Mouse (Mus musculus) heart, postnatal 25 days (tissue): ENCODE data around the gene Olfr418. TPM values are rescaled to one million over a fixed set of nuclear protein-coding genes. Genes with fewer than 3 reads are reported as not detected.
"Not testable (repeated sequence)": the region's sequence is repeated elsewhere in the genome, so short reads cannot be mapped to it uniquely, and the experiment has no call there.

Source experiments
- DNase-seq: peaks from one replicate; pipeline ENCODE4 v3.0.0; 2022; ENCODE audit warnings: low spot score
- intact Hi-C: fragments of 180-260 bp; cut with DNase I; formaldehyde crosslinking; loops from one replicate; pipeline ENCODE4 v1.15.1; 2025
- total RNA-seq, 2 experiments: library from RNA; stranded (reverse); gene quantifications; 2 replicates each; pipeline ENCODE4 v1.2.3; 2021

Olfr418 gene
- not detected for total RNA-seq

GRCm38 (mm10) chr1:173265701-173266100, at the start of gene Olfr418:
Gene Olfr418, plus strand, starts transcription at chr1:173266001.
- intact Hi-C loops = no loop called here
- no peak for DNase-seq

- intact Hi-C loops = no loop called here
- DNase-seq = no peak
Observed at GRCm38 (mm10) chr1:173216481-173216880, 49.3 kb upstream of the Olfr418 start.

GRCm38 (mm10) chr1:173227081-173227480, 38.7 kb upstream of the Olfr418 start, which contains the start of gene Fcer1a:
Gene Fcer1a, minus strand, starts transcription at chr1:173227214.
- DNase-seq = no peak
- intact Hi-C loops = no loop called here

GRCm38 (mm10) chr1:173237004-173237403, 28.8 kb upstream of the Olfr418 start:
- DNase-seq, intact Hi-C loops: not testable (repeated sequence)

GRCm38 (mm10) chr1:173249888-173250287, 15.9 kb upstream of the Olfr418 start:
- no peak for DNase-seq
- intact Hi-C loops = no loop called here

- intact Hi-C loops = no loop called here
- no peak for DNase-seq
Observed at GRCm38 (mm10) chr1:173277677-173278076, 11.9 kb downstream of the Olfr418 start, which contains the start of gene Mptx2. Gene Mptx2, minus strand, starts transcription at chr1:173277777.

GRCm38 (mm10) chr1:173302795-173303194, 37.0 kb downstream of the Olfr418 start:
- intact Hi-C loops, DNase-seq: not testable (repeated sequence)

GRCm38 (mm10) chr1:173313535-173314050, 47.8 kb downstream of the Olfr418 start:
- intact Hi-C loops, DNase-seq: not testable (repeated sequence)

GRCm38 (mm10) chr1:173315725-173316124, 49.9 kb downstream of the Olfr418 start:
- DNase-seq = no peak
- intact Hi-C loops = no loop called here

GRCm38 (mm10) chr1:173317925-173318477, 52.2 kb downstream of the Olfr418 start:
- no peak for DNase-seq
- intact Hi-C loops = no loop called here

GRCm38 (mm10) chr1:173321593-173322248, 55.9 kb downstream of the Olfr418 start:
- intact Hi-C loops = loop anchor here (2.0 to 5.0 kb wide), 2 partner anchors 56 to 77 kb away; no protein-coding TSS in a partner anchor

GRCm38 (mm10) chr1:173322249-173322627, 56.4 kb downstream of the Olfr418 start:
- intact Hi-C loops = loop anchor here (2.0 to 5.0 kb wide), 2 partner anchors 55 to 77 kb away; no protein-coding TSS in a partner anchor
- DNase-seq = no peak

More at GRCm38 (mm10) chr1:173321593-173322248, 55.9 kb downstream of the Olfr418 start:
- no peak for DNase-seq

Other genes with a start within 250 kb of the Olfr418 start
- not detected for gene Olfr1408, start 128.6 kb upstream of the Olfr418 start, total RNA-seq
- not detected for gene Olfr1406, start 75.4 kb upstream of the Olfr418 start, total RNA-seq
- not detected for gene Olfr218, start 68.2 kb upstream of the Olfr418 start, total RNA-seq
- not detected for gene Olfr1404, start 53.6 kb upstream of the Olfr418 start, total RNA-seq
- not detected for gene Fcer1a, start 38.8 kb upstream of the Olfr418 start, total RNA-seq
- gene Mptx2, start 11.8 kb downstream of the Olfr418 start, total RNA-seq = not detected
- gene Ackr1, start 67.7 kb downstream of the Olfr418 start, total RNA-seq = under 1 TPM; 0.52 to 0.61 TPM
- 1 to 10 TPM; 1.2 to 1.6 TPM for gene Aim2, start 84.9 kb downstream of the Olfr418 start, total RNA-seq
- gene Cadm3, start 101.7 kb downstream of the Olfr418 start, total RNA-seq = 1 to 10 TPM; 2.2 to 3.1 TPM
- gene Ifi206, start 225.0 kb downstream of the Olfr418 start, total RNA-seq = under 1 TPM; 0.10 to 0.22 TPM